Mouse (Mus musculus) kidney, embryonic 16.5 days (tissue): ENCODE data around the gene Mapk6. TPM values are rescaled to one million over a fixed set of nuclear protein-coding genes. Genes with fewer than 3 reads are reported as not detected.

Experiments
- ATAC-seq: fragments of 200-750 bp; cut with Nextera tagmentation; 2 replicates; pipeline ENCODE4 v1.8.0; 2017; ENCODE audit warnings: moderate TSS enrichment; ENCODE audit not compliant: low FRiP score, low TSS enrichment
- H3K27ac ChIP-seq: fragments of 300-500 bp; sonication (generic); 2 replicates; pipeline ENCODE4 v1.5.1; 2014; ENCODE audit warnings: low read length
- H3K27me3 ChIP-seq: fragments of 300-500 bp; sonication (generic); 2 replicates; pipeline ENCODE4 v1.6.1; 2014; ENCODE audit warnings: low read length, control low read depth, mixed read lengths; ENCODE audit not compliant: insufficient read depth
- H3K36me3 ChIP-seq: fragments of 300-500 bp; sonication (generic); 2 replicates; pipeline ENCODE4 v1.6.1; 2014; ENCODE audit warnings: low read length, control low read depth, mixed read lengths; ENCODE audit not compliant: insufficient read depth
- H3K4me1 ChIP-seq: fragments of 300-500 bp; sonication (generic); 2 replicates; pipeline ENCODE4 v1.6.1; 2014; ENCODE audit warnings: low read length, control low read depth, mixed read lengths; ENCODE audit not compliant: insufficient read depth
- H3K4me2 ChIP-seq: fragments of 300-500 bp; sonication (generic); replicated peaks from 2 replicates; pipeline ENCODE4 v1.6.1; 2014; ENCODE audit warnings: low read depth, low read length
- H3K4me3 ChIP-seq: fragments of 300-500 bp; sonication (generic); 2 replicates; pipeline ENCODE4 v1.5.1; 2014; ENCODE audit warnings: mild to moderate bottlenecking, low read length
- H3K9ac ChIP-seq: fragments of 300-500 bp; sonication (generic); replicated peaks from 2 replicates; pipeline ENCODE4 v1.6.1; 2014; ENCODE audit warnings: low read length
- H3K9me3 ChIP-seq: fragments of 300-500 bp; sonication (generic); 2 replicates; pipeline ENCODE4 v1.6.1; 2016; ENCODE audit warnings: low read length, control low read depth
- WGBS: fragments of 180-500 bp; shearing (Covaris S2); extraction: QIAGEN DNeasy Blood & Tissue Kit; methylation state at CpG from one replicate; pipeline ENCODE4 v1.1.7; 2014; 5-methylcytosine and 5-hydroxymethylcytosine counted together
- polyA plus RNA-seq: library from polyadenylated mRNA; unstranded; fragments of >200 nt; fragmentation: Nextera tagmentation; extraction: Ambion mirVana; gene quantifications from 2 replicates; pipeline ENCODE4 v1.2.1, GENCODE M21; 2015

Gene Mapk6
- polyA plus RNA-seq, 1 experiment from 2014 or later: 55.0 TPM

DNA sequence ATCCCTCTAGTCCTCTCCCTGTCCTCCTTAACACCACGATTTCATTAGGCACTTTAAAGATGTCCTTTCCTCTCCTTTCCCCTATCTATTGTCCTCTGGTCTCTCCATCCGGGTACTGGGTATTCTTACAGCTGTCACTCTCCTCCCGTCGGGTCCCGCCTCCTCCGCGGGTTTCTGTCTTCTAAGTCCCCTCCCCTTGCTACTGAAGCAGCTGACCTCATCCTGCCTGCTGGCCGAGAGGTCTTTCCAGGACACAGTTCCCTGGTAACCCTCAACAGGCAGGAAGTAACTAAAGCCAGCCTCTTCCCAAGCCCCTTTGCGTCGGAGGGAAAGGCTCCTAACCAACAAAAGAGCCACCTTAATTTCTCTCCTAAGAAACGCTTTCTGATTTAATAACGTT lies 26.1 kb upstream of the Mapk6 start:
- ATAC-seq: peak; percentile 73

DNA sequence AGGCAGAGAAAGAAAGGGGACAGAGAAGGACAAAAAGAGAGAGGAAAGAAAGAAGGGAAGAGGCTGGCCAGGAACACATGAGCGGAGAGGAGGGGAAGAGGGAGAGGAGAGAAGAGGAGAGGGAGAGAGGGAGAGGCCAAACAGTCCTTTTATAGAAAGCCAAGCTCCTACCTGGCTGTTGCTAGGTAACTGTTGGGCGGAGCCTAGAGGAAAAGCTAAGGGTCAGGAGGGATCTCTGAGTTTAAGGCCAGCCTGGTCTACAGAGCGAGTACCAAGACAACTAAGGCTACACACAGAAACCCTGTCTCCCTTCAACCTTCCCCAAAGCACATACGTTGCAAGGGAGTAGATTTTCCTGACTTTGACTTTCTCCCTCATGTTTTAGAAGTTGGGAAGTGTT lies 25.5 kb upstream of the Mapk6 start:
- peak; percentile 17; the same call in 1 of the 2 replicates for ATAC-seq
- Histone ChIP-seq H3K27ac (no peak overlapping the region), H3K4me2 (no peak overlapping the region), H3K4me1 (peaks cover 8% of the 10 kb centered on the region; the same call in 1 of the 2 replicates), H3K4me3 (no peak overlapping the region), H3K9ac (no peak overlapping the region), H3K36me3 (no peaks in the 10 kb centered on the region), H3K9me3 (no peaks in the 10 kb centered on the region), H3K27me3 (no peaks in the 10 kb centered on the region)
- WGBS: 93% methylated on average over 4 of the region's 4 CpGs

More for the DNA sequence above, 26.1 kb upstream of the Mapk6 start:
- Histone ChIP-seq H3K4me2 (peak overlapping the region; percentile 21; the same call in 1 of the 2 replicates), H3K9me3 (no peaks in the 10 kb centered on the region), H3K4me1 (peaks cover 8% of the 10 kb centered on the region; the same call in 1 of the 2 replicates), H3K27me3 (no peaks in the 10 kb centered on the region), H3K36me3 (no peaks in the 10 kb centered on the region), H3K4me3 (no peak overlapping the region), H3K27ac (no peak overlapping the region), H3K9ac (peak overlapping the region; percentile 48; the same call in 1 of the 2 replicates)
- 3% methylated on average over 12 of the region's 12 CpGs for WGBS

- Histone ChIP-seq H3K4me2 (no peak overlapping the region), H3K9me3 (no peaks in the 10 kb centered on the region), H3K36me3 (no peaks in the 10 kb centered on the region), H3K4me3 (no peak overlapping the region), H3K4me1 (peaks cover 8% of the 10 kb centered on the region; the same call in 1 of the 2 replicates), H3K27me3 (no peaks in the 10 kb centered on the region), H3K9ac (no peak overlapping the region), H3K27ac (no peak overlapping the region)
- no peak for ATAC-seq
- 73% methylated on average over 6 of the region's 6 CpGs for WGBS
Observed at GRCm38 (mm10) chr9:75434872-75435271, 25.1 kb upstream of the Mapk6 start.

DNA sequence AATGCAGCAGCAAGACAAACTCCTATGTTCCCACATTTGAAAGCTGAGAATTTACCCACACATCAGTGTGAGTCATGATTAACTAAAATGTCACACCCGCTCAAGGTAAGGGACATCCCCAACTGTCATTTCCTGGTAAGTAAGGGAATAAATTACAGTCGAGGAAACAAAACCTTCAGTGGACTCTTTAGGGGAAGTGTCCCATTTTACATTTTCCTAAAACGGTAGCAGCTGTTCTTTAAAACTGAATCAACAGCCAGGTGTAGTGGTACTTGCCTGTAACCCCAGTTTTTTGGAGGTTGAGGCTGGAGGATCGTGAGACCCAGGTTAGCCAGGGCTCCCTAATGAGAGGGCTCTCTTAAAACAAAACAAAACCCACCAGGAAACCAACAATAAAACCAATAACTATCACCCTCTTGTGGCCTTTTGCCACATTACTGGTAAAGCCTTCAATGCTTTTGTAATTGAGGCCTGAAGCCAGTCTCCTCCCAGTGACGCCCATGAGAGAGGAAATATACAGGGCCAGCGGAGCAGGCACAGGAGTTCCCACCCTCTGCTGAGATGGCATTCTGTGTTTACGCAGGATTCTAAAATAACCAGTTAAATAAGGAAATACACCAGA lies 24.5 kb upstream of the Mapk6 start:
- H3K4me3 ChIP-seq: no peak overlapping the region
- H3K9me3 ChIP-seq: no peaks in the 10 kb centered on the region
- no peak overlapping the region for H3K27ac ChIP-seq
- H3K27me3 ChIP-seq: no peaks in the 10 kb centered on the region
- no peak overlapping the region for H3K9ac ChIP-seq
- peaks cover 8% of the 10 kb centered on the region; the same call in 1 of the 2 replicates for H3K4me1 ChIP-seq
- no peaks in the 10 kb centered on the region for H3K36me3 ChIP-seq
- 20% methylated on average over 7 of the region's 7 CpGs for WGBS
- 0 out of 2 replicates have a peak, but pooled peaks have one; percentile 58 for ATAC-seq
- no peak overlapping the region for H3K4me2 ChIP-seq

DNA sequence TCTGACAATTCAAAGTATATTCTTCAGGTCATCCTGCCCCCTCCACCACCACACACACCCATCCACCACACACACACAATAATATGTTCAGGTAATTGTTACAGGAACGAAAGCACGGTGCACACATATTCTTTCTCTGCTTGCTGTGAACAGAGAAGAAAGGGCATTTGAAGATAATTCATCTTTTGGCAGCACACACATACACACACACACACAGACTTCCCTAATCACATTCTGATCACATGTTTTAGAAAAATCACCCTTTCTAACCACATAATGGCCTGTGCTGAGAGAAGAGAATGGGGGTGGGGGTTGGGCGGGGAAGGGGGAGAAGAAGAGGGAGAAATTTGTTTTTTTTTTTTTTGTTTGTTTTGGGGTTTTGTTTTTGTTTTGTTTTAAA lies 22.9 kb upstream of the Mapk6 start:
- Histone ChIP-seq H3K36me3 (no peaks in the 10 kb centered on the region), H3K9ac (no peak overlapping the region), H3K4me3 (no peak overlapping the region), H3K27ac (no peak overlapping the region), H3K9me3 (no peaks in the 10 kb centered on the region), H3K4me2 (no peak overlapping the region), H3K27me3 (no peaks in the 10 kb centered on the region), H3K4me1 (peaks cover 8% of the 10 kb centered on the region; the same call in 1 of the 2 replicates)
- WGBS: 90% methylated on average over 3 of the region's 3 CpGs
- ATAC-seq: no peak

- Histone ChIP-seq H3K36me3 (no peaks in the 10 kb centered on the region), H3K27ac (no peak overlapping the region), H3K4me2 (no peak overlapping the region), H3K4me1 (peaks cover 4% of the 10 kb centered on the region; the same call in 1 of the 2 replicates), H3K9me3 (no peaks in the 10 kb centered on the region), H3K27me3 (no peaks in the 10 kb centered on the region), H3K4me3 (no peak overlapping the region), H3K9ac (no peak overlapping the region)
- no peak for ATAC-seq
- WGBS: 75% methylated on average over 16 of the region's 16 CpGs
Observed at GRCm38 (mm10) chr9:75430822-75431621, 21.2 kb upstream of the Mapk6 start.

GRCm38 (mm10) chr9:75429657-75430056 lies 19.9 kb upstream of the Mapk6 start:
- Histone ChIP-seq H3K4me1 (no peaks in the 10 kb centered on the region), H3K4me3 (no peak overlapping the region), H3K9me3 (no peaks in the 10 kb centered on the region), H3K9ac (no peak overlapping the region), H3K27me3 (no peaks in the 10 kb centered on the region), H3K4me2 (no peak overlapping the region), H3K27ac (no peak overlapping the region), H3K36me3 (no peaks in the 10 kb centered on the region)
- no peak for ATAC-seq
- WGBS: 80% methylated on average over 1 of the region's 1 CpGs

DNA sequence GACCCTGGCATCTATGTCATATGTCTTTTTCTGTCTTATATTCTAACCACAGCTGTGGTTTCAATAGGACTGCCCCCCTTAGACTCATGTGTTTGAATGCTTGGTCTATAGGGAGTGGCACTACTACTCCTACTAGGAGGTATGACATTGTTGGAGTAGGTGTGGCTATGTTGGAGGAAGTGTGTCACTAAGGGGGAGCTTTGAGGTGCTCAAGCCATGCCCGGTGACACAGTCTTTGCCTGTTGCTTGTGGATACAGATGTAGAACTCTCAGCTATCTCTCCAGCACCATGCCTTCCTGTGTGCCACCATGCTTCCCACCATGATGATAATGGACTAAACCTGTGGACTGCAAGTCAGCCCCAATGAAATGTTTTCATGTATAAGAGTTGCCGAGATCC lies 19.2 kb upstream of the Mapk6 start:
- H3K4me3 ChIP-seq: no peak overlapping the region
- no peak overlapping the region for H3K27ac ChIP-seq
- ATAC-seq: no peak
- H3K9ac ChIP-seq: no peak overlapping the region
- H3K4me2 ChIP-seq: no peak overlapping the region
- H3K9me3 ChIP-seq: no peaks in the 10 kb centered on the region
- no peaks in the 10 kb centered on the region for H3K4me1 ChIP-seq
- WGBS: 89% methylated on average over 2 of the region's 2 CpGs
- no peaks in the 10 kb centered on the region for H3K27me3 ChIP-seq
- H3K36me3 ChIP-seq: no peaks in the 10 kb centered on the region

DNA sequence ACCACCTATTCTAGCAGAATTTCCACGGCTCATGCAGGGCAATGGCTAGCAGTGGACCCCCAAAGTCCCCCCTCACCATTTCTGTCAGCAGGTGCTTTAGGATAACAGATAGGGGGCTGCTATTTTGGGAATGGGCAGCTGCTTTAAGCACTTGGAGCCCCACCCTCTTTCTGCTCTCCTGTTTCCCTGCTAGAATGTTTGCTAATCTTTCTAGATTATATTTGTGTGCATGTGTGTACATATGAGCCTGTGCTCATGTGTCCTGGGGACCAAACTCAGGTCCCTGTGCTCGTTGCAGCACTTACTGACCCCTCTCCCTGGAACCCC lies 18.4 kb upstream of the Mapk6 start:
- H3K27ac ChIP-seq: no peak overlapping the region
- H3K9ac ChIP-seq: no peak overlapping the region
- H3K9me3 ChIP-seq: no peaks in the 10 kb centered on the region
- ATAC-seq: no peak
- H3K4me1 ChIP-seq: no peaks in the 10 kb centered on the region
- H3K4me3 ChIP-seq: no peak overlapping the region
- H3K36me3 ChIP-seq: no peaks in the 10 kb centered on the region
- no peaks in the 10 kb centered on the region for H3K27me3 ChIP-seq
- 72% methylated on average over 2 of the region's 2 CpGs for WGBS
- no peak overlapping the region for H3K4me2 ChIP-seq
